Mouse (Mus musculus): ENCODE results near the gene Gm17949. TPM values are rescaled to one million over a fixed set of nuclear protein-coding genes. Genes with fewer than 3 reads are reported as not detected.

Gene Gm17949
- polyA plus RNA-seq, 1 experiment from 2014 or later: 0.52 TPM

- no peaks in the 10 kb centered on the region for H3K27me3 ChIP-seq
- no peaks in the 10 kb centered on the region for H3K9me3 ChIP-seq (replicated peaks)
- H3K4me1 ChIP-seq: peaks cover 6% of the 10 kb centered on the region
- H3K36me3 ChIP-seq (ENCODE audit: poor library complexity, severe bottlenecking): peaks cover 61% of the 10 kb centered on the region
- peak within 1 kb of the TSS; percentile 73 for H3K27ac ChIP-seq
- H3K4me3 ChIP-seq: peak within 1 kb of the TSS; percentile 73
- peak within 1 kb of the TSS; percentile 75 for H3K9ac ChIP-seq
- under 1% methylated on average over 38 of the region's 38 CpGs for WGBS
- ATAC-seq: peak; percentile 98
- H3K4me2 ChIP-seq: peak within 1 kb of the TSS; percentile 63
These were observed 14.1 kb upstream of the Gm17949 start, which contains the start of gene Alkbh7 for GRCm38 (mm10) chr17:56997029-56997667. TSS of gene Alkbh7 (plus strand) at chr17:56997339.

- H3K27ac ChIP-seq: no peak overlapping the region
- no peaks in the 10 kb centered on the region for H3K27me3 ChIP-seq
- H3K9me3 ChIP-seq (replicated peaks): no peaks in the 10 kb centered on the region
- no peak overlapping the region for H3K4me3 ChIP-seq
- H3K9ac ChIP-seq: no peak overlapping the region
- H3K4me2 ChIP-seq: no peak overlapping the region
- peaks cover 6% of the 10 kb centered on the region for H3K4me1 ChIP-seq
- no peak for ATAC-seq
- peaks cover 61% of the 10 kb centered on the region for H3K36me3 ChIP-seq (ENCODE audit: poor library complexity, severe bottlenecking)
- 93% methylated on average over 9 of the region's 9 CpGs for WGBS
These were observed 11.9 kb upstream of the Gm17949 start for GRCm38 (mm10) chr17:56999414-56999813.

DNA sequence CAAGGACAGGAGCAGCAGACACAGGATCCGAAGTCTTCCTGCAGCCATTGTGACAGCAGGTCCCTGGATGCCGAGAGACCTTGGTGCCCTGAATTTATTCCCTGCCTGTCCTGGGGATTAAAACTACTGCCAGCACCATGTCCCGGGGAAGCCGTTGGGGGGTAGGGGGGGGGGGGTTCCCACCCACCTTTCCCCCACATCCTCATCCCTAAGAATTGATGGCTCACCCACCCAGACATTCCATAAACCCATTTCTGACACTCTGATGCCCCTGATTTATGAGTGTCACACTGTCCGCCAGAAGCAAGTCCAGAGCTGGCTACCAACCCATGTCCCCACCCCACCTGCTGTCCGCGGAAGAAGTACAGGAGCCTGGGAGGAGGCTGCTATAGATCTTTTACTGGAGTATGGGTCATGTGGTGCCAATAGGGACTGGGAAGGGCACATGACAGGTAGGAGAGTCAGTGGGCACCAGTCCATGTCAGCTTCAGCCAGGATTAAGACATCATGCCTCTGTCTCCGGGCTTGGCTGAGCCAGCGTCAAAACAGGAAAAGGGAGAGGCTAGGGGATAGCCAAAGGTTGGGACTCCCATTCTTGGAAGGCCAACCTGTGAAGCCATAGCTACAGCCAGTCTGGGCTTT lies 11.2 kb upstream of the Gm17949 start, which contains the start of gene Pspn:
Pspn (minus strand) TSS at position 51 of the 642 bp plus-strand sequence.
- 90% methylated on average over 9 of the region's 9 CpGs for WGBS
- peaks cover 61% of the 10 kb centered on the region for H3K36me3 ChIP-seq (ENCODE audit: poor library complexity, severe bottlenecking)
- no peak for ATAC-seq

GRCm38 (mm10) chr17:57001228-57001627 lies 10.0 kb upstream of the Gm17949 start:
- Histone ChIP-seq H3K27me3 (no peaks in the 10 kb centered on the region), H3K4me3 (no peak overlapping the region), H3K27ac (no peak overlapping the region), H3K9me3 (replicated peaks) (no peaks in the 10 kb centered on the region), H3K36me3 (ENCODE audit: poor library complexity, severe bottlenecking) (peaks cover 61% of the 10 kb centered on the region), H3K4me1 (peaks cover 6% of the 10 kb centered on the region), H3K9ac (no peak overlapping the region), H3K4me2 (no peak overlapping the region)
- no peak for ATAC-seq
- WGBS: 81% methylated on average over 8 of the region's 8 CpGs

More for the DNA sequence above, 11.2 kb upstream of the Gm17949 start, which contains the start of gene Pspn:
- Histone ChIP-seq H3K27me3 (no peaks in the 10 kb centered on the region), H3K4me2 (no peak within 1 kb of the TSS), H3K9me3 (replicated peaks) (no peaks in the 10 kb centered on the region), H3K4me1 (peaks cover 6% of the 10 kb centered on the region), H3K9ac (no peak within 1 kb of the TSS), H3K27ac (no peak within 1 kb of the TSS), H3K4me3 (no peak within 1 kb of the TSS)

GRCm38 (mm10) chr17:57003994-57004393 lies 7.3 kb upstream of the Gm17949 start:
- Histone ChIP-seq H3K4me1 (no peaks in the 10 kb centered on the region), H3K4me3 (no peak overlapping the region), H3K36me3 (ENCODE audit: poor library complexity, severe bottlenecking) (peaks cover 82% of the 10 kb centered on the region), H3K4me2 (no peak overlapping the region), H3K27ac (no peak overlapping the region), H3K9ac (no peak overlapping the region), H3K9me3 (replicated peaks) (no peaks in the 10 kb centered on the region), H3K27me3 (no peaks in the 10 kb centered on the region)
- no peak for ATAC-seq
- 95% methylated on average over 7 of the region's 7 CpGs for WGBS

DNA sequence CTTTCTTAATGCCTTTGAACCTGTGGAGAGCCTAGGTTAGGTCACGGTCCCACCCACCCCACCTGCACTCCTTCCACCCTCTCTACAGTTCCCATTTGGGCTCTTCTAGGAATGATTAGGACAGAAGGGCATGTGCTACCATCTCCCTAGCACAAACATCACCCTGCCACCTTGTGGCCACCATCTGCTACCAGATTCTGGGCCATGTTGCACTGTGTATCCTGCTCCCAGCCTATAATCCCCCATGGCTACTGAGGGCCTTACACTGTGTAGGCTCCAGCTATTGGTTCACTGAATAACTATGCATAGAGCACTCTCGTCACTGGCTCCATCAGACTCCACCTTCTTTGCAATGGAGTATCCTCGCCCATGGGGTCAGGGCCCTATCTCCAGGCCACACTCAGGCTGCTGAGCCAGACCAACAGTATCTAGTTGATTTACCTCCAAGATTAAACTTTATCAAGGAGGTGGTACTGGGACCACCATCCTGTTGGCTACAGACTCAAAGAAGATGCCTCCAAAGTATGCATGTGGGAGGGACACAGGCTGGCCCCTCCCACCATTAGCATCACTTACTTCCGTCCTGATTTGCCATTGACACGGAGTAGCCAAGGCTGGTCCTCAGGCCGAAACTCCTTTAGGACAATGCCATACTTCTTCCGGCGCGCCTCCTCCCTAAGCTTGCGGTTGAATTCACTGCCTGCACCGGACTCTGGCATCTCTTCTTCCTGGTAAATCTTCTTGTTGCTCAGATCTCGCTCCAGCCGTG lies 3.9 kb upstream of the Gm17949 start:
- H3K9ac ChIP-seq: no peak overlapping the region
- H3K4me1 ChIP-seq: peaks cover 19% of the 10 kb centered on the region
- H3K27me3 ChIP-seq: no peaks in the 10 kb centered on the region
- WGBS: 90% methylated on average over 13 of the region's 13 CpGs
- H3K27ac ChIP-seq: no peak overlapping the region
- no peak overlapping the region for H3K4me3 ChIP-seq
- no peak overlapping the region for H3K4me2 ChIP-seq
- H3K9me3 ChIP-seq (replicated peaks): no peaks in the 10 kb centered on the region
- H3K36me3 ChIP-seq (ENCODE audit: poor library complexity, severe bottlenecking): peaks cover 70% of the 10 kb centered on the region
- no peak for ATAC-seq

- Histone ChIP-seq H3K9ac (peak overlapping the region; percentile 82), H3K4me3 (peak overlapping the region; percentile 73), H3K9me3 (replicated peaks) (no peaks in the 10 kb centered on the region), H3K4me2 (peak overlapping the region; percentile 93), H3K36me3 (ENCODE audit: poor library complexity, severe bottlenecking) (peaks cover 34% of the 10 kb centered on the region), H3K4me1 (peaks cover 24% of the 10 kb centered on the region), H3K27me3 (no peaks in the 10 kb centered on the region), H3K27ac (peak overlapping the region; percentile 63)
- under 1% methylated on average over 19 of the region's 19 CpGs for WGBS
- peak; percentile 56 for ATAC-seq
These were observed 396 bp upstream of the Gm17949 start for GRCm38 (mm10) chr17:57010911-57011235.

- ATAC-seq: no peak
- Histone ChIP-seq H3K27me3 (no peaks in the 10 kb centered on the region), H3K27ac (peak overlapping the region; percentile 91; the same call in 1 of the 2 replicates), H3K9me3 (replicated peaks) (no peaks in the 10 kb centered on the region), H3K36me3 (ENCODE audit: poor library complexity, severe bottlenecking) (peaks cover 20% of the 10 kb centered on the region), H3K4me2 (peak overlapping the region; percentile 76), H3K4me1 (peaks cover 24% of the 10 kb centered on the region), H3K9ac (peak overlapping the region; percentile 79), H3K4me3 (peak overlapping the region; percentile 73)
- WGBS: 74% methylated on average over 13 of the region's 13 CpGs
These were observed 1.1 kb downstream of the Gm17949 start for GRCm38 (mm10) chr17:57012245-57012795.

DNA sequence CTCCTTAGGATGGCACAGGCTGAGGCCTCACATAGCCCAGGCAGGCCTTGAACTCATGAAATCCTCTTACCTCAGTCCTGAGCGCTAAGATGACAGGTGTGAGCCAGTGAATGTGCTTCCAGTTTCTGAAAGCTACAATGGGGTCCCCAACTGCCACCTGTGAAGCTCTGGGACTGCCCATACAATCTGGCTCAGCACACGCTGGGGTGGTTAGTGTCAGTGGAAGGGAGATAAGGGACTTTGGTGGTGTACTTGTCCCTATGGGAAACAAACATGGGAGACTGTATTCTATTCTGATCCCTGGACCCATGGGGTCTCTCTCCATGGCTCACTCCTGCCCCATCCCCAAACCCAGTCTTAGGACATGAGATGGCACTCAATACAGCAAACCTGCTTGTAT lies 8.4 kb downstream of the Gm17949 start:
- no peaks in the 10 kb centered on the region for H3K4me1 ChIP-seq
- no peak overlapping the region for H3K27ac ChIP-seq
- no peak overlapping the region for H3K9ac ChIP-seq
- peaks cover 56% of the 10 kb centered on the region for H3K36me3 ChIP-seq (ENCODE audit: poor library complexity, severe bottlenecking)
- no peaks in the 10 kb centered on the region for H3K9me3 ChIP-seq (replicated peaks)
- H3K4me3 ChIP-seq: no peak overlapping the region
- H3K27me3 ChIP-seq: no peaks in the 10 kb centered on the region
- ATAC-seq: no peak
- 86% methylated on average over 2 of the region's 2 CpGs for WGBS
- no peak overlapping the region for H3K4me2 ChIP-seq

DNA sequence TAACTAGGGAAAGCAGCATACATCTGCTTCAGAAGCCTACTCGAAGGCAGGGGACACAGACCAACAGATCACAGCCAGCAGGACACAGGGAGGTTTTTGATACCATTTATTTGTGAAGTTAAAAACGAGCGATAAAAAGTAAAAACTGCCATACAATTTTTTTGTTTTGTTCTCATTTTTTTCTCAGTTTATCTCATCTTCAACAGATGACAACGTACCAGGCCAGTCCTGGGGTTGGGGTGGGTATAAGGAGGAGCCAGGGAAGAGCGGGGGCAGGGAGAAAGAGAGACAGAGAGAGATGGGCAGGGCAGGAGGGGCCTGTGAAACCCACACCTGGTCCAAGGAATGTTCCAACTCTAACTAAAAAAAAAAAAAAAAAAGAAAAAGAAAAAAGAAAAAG lies 9.7 kb downstream of the Gm17949 start:
- H3K27ac ChIP-seq: no peak overlapping the region
- peaks cover 68% of the 10 kb centered on the region for H3K36me3 ChIP-seq (ENCODE audit: poor library complexity, severe bottlenecking)
- no peaks in the 10 kb centered on the region for H3K4me1 ChIP-seq
- no peaks in the 10 kb centered on the region for H3K9me3 ChIP-seq (replicated peaks)
- WGBS: 94% methylated on average over 5 of the region's 5 CpGs
- no peak for ATAC-seq
- no peak overlapping the region for H3K4me3 ChIP-seq
- no peaks in the 10 kb centered on the region for H3K27me3 ChIP-seq
- no peak overlapping the region for H3K4me2 ChIP-seq
- H3K9ac ChIP-seq: no peak overlapping the region

- ATAC-seq: no peak
- Histone ChIP-seq H3K4me3 (no peak overlapping the region), H3K9me3 (replicated peaks) (no peaks in the 10 kb centered on the region), H3K27ac (no peak overlapping the region), H3K4me2 (no peak overlapping the region), H3K4me1 (peaks cover 19% of the 10 kb centered on the region), H3K9ac (no peak overlapping the region), H3K36me3 (ENCODE audit: poor library complexity, severe bottlenecking) (peaks cover 65% of the 10 kb centered on the region), H3K27me3 (no peaks in the 10 kb centered on the region)
- WGBS: 92% methylated on average over 4 of the region's 4 CpGs
These were observed 16.2 kb downstream of the Gm17949 start for GRCm38 (mm10) chr17:57027471-57027870.

GRCm38 (mm10) chr17:57029691-57030090 lies 18.4 kb downstream of the Gm17949 start:
- peaks cover 21% of the 10 kb centered on the region for H3K4me1 ChIP-seq
- H3K27ac ChIP-seq: no peak overlapping the region
- ATAC-seq: no peak
- peak overlapping the region; percentile 99 for H3K9ac ChIP-seq
- WGBS: 46% methylated on average over 8 of the region's 8 CpGs
- H3K9me3 ChIP-seq (replicated peaks): no peaks in the 10 kb centered on the region
- peaks cover 43% of the 10 kb centered on the region for H3K36me3 ChIP-seq (ENCODE audit: poor library complexity, severe bottlenecking)
- peak overlapping the region; percentile 87 for H3K4me3 ChIP-seq
- H3K27me3 ChIP-seq: no peaks in the 10 kb centered on the region
- peak overlapping the region; percentile 93 for H3K4me2 ChIP-seq
